Mouse (Mus musculus): ENCODE measurements around the gene Crtc3. TPM values are rescaled to one million over a fixed set of nuclear protein-coding genes. Genes with fewer than 3 reads are reported as not detected.

The Crtc3 gene
- polyA plus RNA-seq, 1 experiment: 10.8 TPM

DNA sequence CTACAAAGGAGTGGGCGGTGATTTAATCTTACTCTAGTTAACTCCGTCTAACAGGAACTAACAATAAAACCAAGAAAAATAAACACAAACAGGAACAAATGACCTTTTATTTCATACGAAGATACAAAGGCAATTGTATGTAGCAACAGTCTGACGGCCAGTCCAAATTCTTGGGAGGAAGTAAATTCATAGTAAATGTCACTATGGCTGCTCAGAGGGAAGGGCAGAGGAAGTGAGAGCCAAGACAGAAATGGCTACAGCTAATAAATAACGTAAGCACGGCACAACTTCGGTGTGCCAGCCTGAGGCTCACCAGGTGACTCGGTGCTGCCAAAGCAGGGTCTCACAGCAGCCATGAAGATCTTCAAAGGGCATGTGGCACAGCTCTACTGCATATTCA, 22.8 kb upstream of the Crtc3 start:
- no peak overlapping the region for H3K27ac ChIP-seq (ENCODE audit: insufficient read depth, low read length)
- 0 out of 2 replicates have a peak, but pooled peaks cover 2% of the 10 kb centered on the region for H3K4me1 ChIP-seq (ENCODE audit: control insufficient read depth, insufficient read depth, low read length)
- TF ChIP-seq POLR2A (IDR thresholded peaks at IDR 0.05; ENCODE audit: extremely low read depth, insufficient read depth, low read length): no peak
- no peak for TF ChIP-seq CTCF (IDR thresholded peaks at IDR 0.05; ENCODE audit: extremely low read depth, insufficient read depth, low read length)
- H3K4me3 ChIP-seq (ENCODE audit: insufficient read depth, low read length): no peak overlapping the region

DNA sequence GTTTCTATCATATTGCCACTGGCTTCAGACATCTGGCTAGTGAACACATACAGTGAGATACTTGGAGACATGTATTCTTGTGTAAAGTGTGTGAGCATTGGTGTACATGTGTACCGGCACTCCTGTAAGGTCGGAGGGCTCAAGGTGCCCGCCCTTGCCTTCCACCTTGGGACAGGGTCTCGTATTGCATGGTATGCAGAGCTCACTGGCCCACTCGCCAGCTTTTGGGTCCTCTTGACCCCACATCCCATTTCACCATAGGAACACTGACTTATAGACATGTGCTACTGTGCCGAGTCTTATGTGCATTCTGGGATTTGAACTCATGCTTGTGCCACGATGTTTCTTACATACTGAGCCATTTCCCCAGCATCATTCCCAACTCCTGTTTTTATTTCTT, 21.7 kb upstream of the Crtc3 start:
- Histone ChIP-seq H3K27ac (ENCODE audit: insufficient read depth, low read length) (no peak overlapping the region), H3K4me1 (ENCODE audit: control insufficient read depth, insufficient read depth, low read length) (0 out of 2 replicates have a peak, but pooled peaks cover 2% of the 10 kb centered on the region), H3K4me3 (ENCODE audit: insufficient read depth, low read length) (no peak overlapping the region)
- TF ChIP-seq CTCF (IDR thresholded peaks at IDR 0.05; ENCODE audit: extremely low read depth, insufficient read depth, low read length): no peak
- TF ChIP-seq POLR2A (IDR thresholded peaks at IDR 0.05; ENCODE audit: extremely low read depth, insufficient read depth, low read length): no peak

DNA sequence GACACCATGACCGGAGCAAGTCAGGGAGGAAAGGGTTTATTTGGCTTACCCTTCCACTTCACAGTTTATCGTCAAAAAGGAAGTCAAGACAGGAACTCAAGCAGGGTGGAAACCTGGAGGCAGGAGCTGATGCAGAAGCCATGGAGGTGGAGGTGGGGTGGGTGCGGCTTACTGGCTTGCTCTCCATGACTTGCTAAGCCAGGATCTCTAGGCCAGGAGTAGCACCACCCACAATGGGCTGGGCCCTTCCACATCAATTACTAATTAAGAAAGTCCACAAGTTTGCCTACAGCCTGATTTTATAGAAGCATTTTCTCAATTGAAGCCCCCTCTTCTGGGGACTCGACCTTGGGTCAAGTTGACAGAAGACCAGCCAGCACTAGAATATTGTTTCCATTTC, 15.4 kb upstream of the Crtc3 start:
- no peak overlapping the region for H3K4me3 ChIP-seq (ENCODE audit: insufficient read depth, low read length)
- no peak overlapping the region for H3K27ac ChIP-seq (ENCODE audit: insufficient read depth, low read length)
- no peak for TF ChIP-seq POLR2A (IDR thresholded peaks at IDR 0.05; ENCODE audit: extremely low read depth, insufficient read depth, low read length)
- TF ChIP-seq CTCF (IDR thresholded peaks at IDR 0.05; ENCODE audit: extremely low read depth, insufficient read depth, low read length): no peak

DNA sequence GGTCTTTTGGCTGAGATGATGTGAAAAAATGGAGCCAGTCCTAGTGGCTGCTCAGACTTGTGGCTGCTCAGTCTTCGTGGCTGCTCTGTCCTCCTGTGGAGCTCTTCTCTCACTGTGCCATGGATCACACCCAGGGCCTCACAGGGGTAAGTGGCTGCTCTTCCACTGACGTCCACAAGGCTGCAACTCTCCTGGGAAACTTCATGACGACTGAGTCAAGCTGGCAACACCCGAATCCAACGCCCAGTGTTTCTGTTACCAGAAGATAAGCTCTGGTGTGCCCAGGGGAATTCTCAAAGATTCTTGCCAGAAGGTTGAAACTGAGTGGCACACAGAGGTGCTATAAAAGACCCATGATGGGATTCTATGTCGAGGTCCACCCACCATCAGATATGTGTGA, 13.8 kb upstream of the Crtc3 start:
- no peak overlapping the region for H3K27ac ChIP-seq (ENCODE audit: insufficient read depth, low read length)
- no peaks in the 10 kb centered on the region for H3K4me1 ChIP-seq (ENCODE audit: control insufficient read depth, insufficient read depth, low read length)
- TF ChIP-seq CTCF (IDR thresholded peaks at IDR 0.05; ENCODE audit: extremely low read depth, insufficient read depth, low read length): no peak
- no peak for TF ChIP-seq POLR2A (IDR thresholded peaks at IDR 0.05; ENCODE audit: extremely low read depth, insufficient read depth, low read length)
- no peak overlapping the region for H3K4me3 ChIP-seq (ENCODE audit: insufficient read depth, low read length)

More for the DNA sequence above, 15.4 kb upstream of the Crtc3 start:
- no peaks in the 10 kb centered on the region for H3K4me1 ChIP-seq (ENCODE audit: control insufficient read depth, insufficient read depth, low read length)

DNA sequence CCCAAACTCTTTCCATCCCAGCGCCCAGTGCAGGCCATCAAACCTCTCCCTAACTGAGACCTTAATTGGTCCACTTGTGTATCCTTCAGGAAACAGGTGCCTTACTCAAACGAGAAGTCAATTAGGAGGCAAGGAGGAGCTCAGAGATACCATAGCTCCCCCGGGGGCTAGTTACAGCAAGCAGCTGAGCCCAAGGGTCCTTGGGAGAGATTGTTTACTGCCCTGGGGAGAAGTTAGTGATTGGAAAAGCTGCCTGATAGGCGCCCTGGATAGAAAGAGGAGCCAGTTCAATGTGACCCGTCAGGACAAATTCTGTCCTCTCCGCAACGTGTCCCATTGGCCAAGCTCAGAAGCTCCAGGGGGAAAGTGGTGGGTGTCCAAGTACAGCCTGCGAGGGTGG, 11.0 kb upstream of the Crtc3 start:
- Histone ChIP-seq H3K27ac (ENCODE audit: insufficient read depth, low read length) (no peak overlapping the region), H3K4me1 (ENCODE audit: control insufficient read depth, insufficient read depth, low read length) (no peaks in the 10 kb centered on the region), H3K4me3 (ENCODE audit: insufficient read depth, low read length) (no peak overlapping the region)
- TF ChIP-seq POLR2A (IDR thresholded peaks at IDR 0.05; ENCODE audit: extremely low read depth, insufficient read depth, low read length) (no peak), CTCF (IDR thresholded peaks at IDR 0.05; ENCODE audit: extremely low read depth, insufficient read depth, low read length) (no peak)

DNA sequence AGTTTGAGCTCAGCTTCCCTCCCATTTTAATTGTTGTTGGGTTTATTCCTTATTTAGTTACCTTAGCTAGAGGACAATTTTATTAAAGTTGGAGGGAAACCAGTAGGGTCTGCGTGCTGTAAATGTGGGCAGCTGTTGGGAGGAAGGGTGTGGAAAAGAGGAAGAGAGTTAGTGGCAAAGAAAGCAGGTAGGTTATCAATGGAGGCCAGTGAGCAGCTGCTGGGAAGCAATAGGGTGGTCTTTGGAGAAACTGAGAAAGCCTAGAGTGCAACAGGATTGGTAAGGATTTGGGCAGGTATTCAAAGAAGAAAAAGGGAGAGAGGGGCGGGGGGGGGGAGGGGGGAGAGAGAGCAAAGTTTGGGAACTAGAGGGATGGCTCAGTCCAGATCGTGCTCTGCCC, 10.3 kb upstream of the Crtc3 start:
- H3K4me3 ChIP-seq (ENCODE audit: insufficient read depth, low read length): no peak overlapping the region
- H3K4me1 ChIP-seq (ENCODE audit: control insufficient read depth, insufficient read depth, low read length): no peaks in the 10 kb centered on the region
- no peak overlapping the region for H3K27ac ChIP-seq (ENCODE audit: insufficient read depth, low read length)
- TF ChIP-seq POLR2A (IDR thresholded peaks at IDR 0.05; ENCODE audit: extremely low read depth, insufficient read depth, low read length): no peak
- TF ChIP-seq CTCF (IDR thresholded peaks at IDR 0.05; ENCODE audit: extremely low read depth, insufficient read depth, low read length): no peak

DNA sequence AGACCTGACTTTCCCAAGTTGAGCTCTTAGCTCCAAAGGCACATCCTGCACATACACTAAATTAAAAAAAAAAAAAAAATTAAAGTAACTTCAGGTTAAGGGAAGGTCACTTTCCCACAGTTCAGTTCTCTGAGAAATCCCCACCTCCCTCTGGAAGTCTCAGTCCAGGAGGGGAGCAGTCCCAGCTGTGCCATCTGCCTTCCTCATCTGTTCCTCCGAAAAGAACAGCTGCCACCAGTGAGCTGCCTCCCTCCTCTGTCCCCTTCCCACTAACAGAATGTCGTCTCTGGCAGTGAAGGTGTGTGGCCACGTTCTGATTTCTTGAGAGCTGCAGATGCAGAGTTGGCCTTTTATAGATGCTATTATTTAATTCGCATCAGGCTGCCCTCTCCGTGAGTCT, 9.2 kb upstream of the Crtc3 start:
- TF ChIP-seq CTCF (IDR thresholded peaks at IDR 0.05; ENCODE audit: extremely low read depth, insufficient read depth, low read length) (no peak), POLR2A (IDR thresholded peaks at IDR 0.05; ENCODE audit: extremely low read depth, insufficient read depth, low read length) (no peak)
- no peak overlapping the region for H3K27ac ChIP-seq (ENCODE audit: insufficient read depth, low read length)
- H3K4me3 ChIP-seq (ENCODE audit: insufficient read depth, low read length): no peak overlapping the region
- no peaks in the 10 kb centered on the region for H3K4me1 ChIP-seq (ENCODE audit: control insufficient read depth, insufficient read depth, low read length)

DNA sequence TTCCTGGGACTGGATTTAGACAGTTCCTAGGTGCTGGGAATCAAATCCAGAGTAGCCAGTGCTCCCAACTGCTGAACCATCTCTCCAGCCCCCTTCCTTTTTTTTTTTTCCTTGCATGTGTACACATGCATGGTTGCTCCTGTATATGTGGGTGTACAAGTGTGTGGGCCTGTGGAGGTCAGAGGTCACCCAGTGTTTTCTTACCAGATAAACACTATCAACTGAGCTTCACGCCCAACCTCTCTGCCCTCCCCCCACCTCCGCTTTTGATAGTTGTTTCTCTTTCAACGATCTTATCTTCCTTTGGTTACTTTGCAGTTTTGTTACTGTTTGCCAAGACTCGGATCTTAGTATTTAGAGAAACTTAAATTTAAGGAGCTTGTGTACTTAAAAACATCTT, 8.2 kb upstream of the Crtc3 start:
- no peak overlapping the region for H3K4me3 ChIP-seq (ENCODE audit: insufficient read depth, low read length)
- no peaks in the 10 kb centered on the region for H3K4me1 ChIP-seq (ENCODE audit: control insufficient read depth, insufficient read depth, low read length)
- TF ChIP-seq POLR2A (IDR thresholded peaks at IDR 0.05; ENCODE audit: extremely low read depth, insufficient read depth, low read length) (no peak), CTCF (IDR thresholded peaks at IDR 0.05; ENCODE audit: extremely low read depth, insufficient read depth, low read length) (no peak)
- H3K27ac ChIP-seq (ENCODE audit: insufficient read depth, low read length): no peak overlapping the region

DNA sequence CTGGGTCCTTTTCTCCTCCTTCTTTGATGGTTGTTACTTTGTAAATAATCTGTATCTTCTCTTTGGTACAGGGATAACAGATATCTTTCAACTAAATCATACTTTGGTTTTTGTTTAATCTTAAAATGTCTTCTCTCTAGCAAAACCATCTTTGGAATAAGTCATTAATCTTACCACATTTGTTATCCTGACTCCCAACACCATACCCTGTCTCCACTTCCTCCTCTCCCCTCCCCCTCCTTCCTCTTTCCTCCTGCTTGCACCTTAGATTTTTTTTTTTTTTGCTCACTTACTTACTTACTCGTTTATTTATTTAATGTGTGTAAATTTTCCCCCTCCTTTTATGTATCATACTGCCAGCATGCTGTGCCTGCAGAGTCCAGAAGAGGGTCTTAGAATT, 7.7 kb upstream of the Crtc3 start:
- Histone ChIP-seq H3K27ac (ENCODE audit: insufficient read depth, low read length) (no peak overlapping the region), H3K4me1 (ENCODE audit: control insufficient read depth, insufficient read depth, low read length) (no peaks in the 10 kb centered on the region), H3K4me3 (ENCODE audit: insufficient read depth, low read length) (no peak overlapping the region)
- TF ChIP-seq POLR2A (IDR thresholded peaks at IDR 0.05; ENCODE audit: extremely low read depth, insufficient read depth, low read length) (no peak), CTCF (IDR thresholded peaks at IDR 0.05; ENCODE audit: extremely low read depth, insufficient read depth, low read length) (no peak)

DNA sequence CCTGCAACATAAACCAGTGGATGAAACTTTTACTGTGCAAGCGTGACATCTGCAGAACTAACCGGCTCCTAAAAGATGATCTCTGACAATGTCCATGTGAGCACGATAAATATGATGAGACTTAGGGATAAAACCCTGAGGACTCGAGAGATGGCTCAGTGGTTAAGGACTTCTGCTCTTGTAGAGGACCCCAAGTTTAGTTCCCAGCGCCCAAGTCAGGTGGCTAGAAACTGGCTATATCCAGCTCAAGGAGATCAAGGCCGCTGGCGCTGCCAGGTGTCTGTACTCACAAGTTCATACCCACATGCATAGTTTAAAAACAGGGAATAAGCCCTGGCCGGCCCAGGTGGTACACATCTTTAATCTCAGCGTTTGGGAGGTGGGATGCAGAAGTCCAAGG, 3.8 kb upstream of the Crtc3 start:
- Histone ChIP-seq H3K4me1 (ENCODE audit: control insufficient read depth, insufficient read depth, low read length) (peaks cover 6% of the 10 kb centered on the region; the same call in 1 of the 2 replicates), H3K4me3 (ENCODE audit: insufficient read depth, low read length) (no peak overlapping the region), H3K27ac (ENCODE audit: insufficient read depth, low read length) (no peak overlapping the region)
- TF ChIP-seq CTCF (IDR thresholded peaks at IDR 0.05; ENCODE audit: extremely low read depth, insufficient read depth, low read length): no peak
- TF ChIP-seq POLR2A (IDR thresholded peaks at IDR 0.05; ENCODE audit: extremely low read depth, insufficient read depth, low read length): no peak
